Mouse (Mus musculus) erythroblast, embryonic 14.5 days (primary cell): ENCODE measurements around the gene Dcaf12.

Source experiments
- GATA1 ChIP-seq: IDR thresholded peaks from 2 replicates; pipeline ENCODE4 v1.6.1; 2012; ENCODE audit warnings: low read length, inconsistent platforms, mixed read lengths
- TAL1 ChIP-seq: IDR thresholded peaks from 3 replicates; pipeline ENCODE4 v1.6.1; 2012; ENCODE audit warnings: low read length, inconsistent platforms, mixed read lengths

DNA sequence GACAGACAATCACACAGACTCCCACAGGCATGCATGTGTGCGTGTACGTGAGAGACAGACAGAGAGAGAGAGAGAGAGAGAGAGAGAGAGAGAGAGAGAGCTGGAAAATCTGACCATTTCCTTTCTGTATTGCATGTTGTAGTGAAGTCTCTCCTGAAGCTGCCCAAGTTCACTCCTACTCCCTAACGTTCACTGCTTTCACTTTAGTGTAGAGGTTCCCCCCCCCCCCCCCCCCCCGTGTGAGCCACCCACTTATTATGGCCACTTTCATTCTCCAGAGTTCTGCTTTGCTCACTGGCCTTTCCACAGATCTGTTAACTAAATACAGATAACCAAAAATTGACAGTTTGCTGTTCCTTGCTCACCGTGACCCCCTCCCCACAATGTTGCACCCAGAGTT, 33.1 kb upstream of the Dcaf12 start:
- TF ChIP-seq GATA1: no peak
- TF ChIP-seq TAL1: no peak
